Mouse (Mus musculus): ENCODE data around the gene Gm32687.
"Not testable (repeated sequence)": the region's sequence is repeated elsewhere in the genome, so short reads cannot be mapped to it uniquely, and the experiment has no call there.

Gene Gm32687

GRCm38 (mm10) chr10:81863409-81864407 lies at the start of gene Gm32687:
Gene Gm32687, plus strand, starts transcription at chr10:81863934.
- not testable (repeated sequence) for DNase-seq (ENCODE audit: low read depth, low spot score)

GRCm38 (mm10) chr10:81846219-81846618 lies 17.5 kb upstream of the Gm32687 start:
- DNase-seq (ENCODE audit: low read depth, low spot score) = not testable (repeated sequence)

- DNase-seq (ENCODE audit: low read depth, low spot score) = not testable (repeated sequence)
Observed at GRCm38 (mm10) chr10:81929842-81930743, 66.4 kb downstream of the Gm32687 start, which contains the start of gene Zfp781. Gene Zfp781, minus strand, starts transcription at chr10:81930480.
